Comparison of ENCODE assay signal across 7 mouse cellular contexts in genomic region chr4:34991116-34991515, GRCm38 (mm10).
DNase-seq lines count a peak whose midpoint lies in the region; ATAC-seq and TF ChIP-seq lines count a peak whose summit lies in the region.

No protein-coding gene starts in this region.

- no peak overlapping the region for H3K9ac ChIP-seq in lung, embryonic 14.5 days

- ATAC-seq in lung, embryonic 14.5 days (ENCODE audit: insufficient read depth), result peak; percentile 14; the same call in 1 of the 2 replicates
- ATAC-seq in megakaryocyte-erythroid progenitor cell, adult 5-6 weeks (replicated peaks; ENCODE audit: low FRiP score, low TSS enrichment, poor library complexity, severe bottlenecking), result no peak

- no peak for TF ChIP-seq CTCF in lung, embryonic 14.5 days (IDR thresholded peaks at IDR 0.05; ENCODE audit: low read depth)
- no peak for TF ChIP-seq CTCF in lung, adult 2 months (IDR thresholded peaks at IDR 0.05; ENCODE audit: insufficient read depth, low read length)
- no peak for TF ChIP-seq CTCF in brain, embryonic 14.5 days (IDR thresholded peaks at IDR 0.05; ENCODE audit: borderline replicate concordance, extremely low read depth, insufficient read depth, insufficient read length)

- H3K4me2 ChIP-seq in lung, embryonic 14.5 days, result no peak overlapping the region

- H3K27me3 ChIP-seq in lung, embryonic 14.5 days (ENCODE audit: insufficient read depth, low read length), result no peaks in the 10 kb centered on the region

- H3K4me1 ChIP-seq in lung, embryonic 14.5 days (ENCODE audit: insufficient read depth), result peaks cover 13% of the 10 kb centered on the region; the same call in 1 of the 2 replicates
- H3K4me1 ChIP-seq in lung, adult 2 months (ENCODE audit: control insufficient read depth, insufficient read depth, low read length), result no peaks in the 10 kb centered on the region

- no peaks in the 10 kb centered on the region for H3K36me3 ChIP-seq in lung, embryonic 14.5 days (ENCODE audit: insufficient read depth)

- DNase-seq in lung, embryonic 14.5 days, result peak; percentile 70
- DNase-seq in lung, adult 2 months, result no peak
- peak; percentile 30 for DNase-seq in brain, embryonic 14.5 days (ENCODE audit: low read depth)
- DNase-seq in kidney, adult 18-20 months, result peak; percentile 72
- peak; percentile 39 for DNase-seq in skeletal muscle tissue, adult 2 months (ENCODE audit: low read depth, low spot score)
- DNase-seq in frontal cortex, adult 2 months (ENCODE audit: extremely low spot score in 1 of 2, low spot score in 1 of 2), result no peak

- no peak for TF ChIP-seq POLR2A in lung, adult 2 months (IDR thresholded peaks at IDR 0.05; ENCODE audit: borderline replicate concordance, extremely low read depth, low read depth, low read length)
- TF ChIP-seq POLR2A in brain, embryonic 14.5 days (IDR thresholded peaks at IDR 0.05; ENCODE audit: borderline replicate concordance, extremely low read depth, insufficient read depth, insufficient read length, poor library complexity, severe bottlenecking), result no peak

- H3K27ac ChIP-seq in lung, embryonic 14.5 days (ENCODE audit: low read depth), result peak overlapping the region; percentile 42; the same call in 1 of the 2 replicates

- 32% methylated on average over 10 of the region's 10 CpGs for WGBS in lung, embryonic 14.5 days
- 40% methylated on average over 10 of the region's 10 CpGs for WGBS in lung, adult 2 months

- H3K4me3 ChIP-seq in lung, embryonic 14.5 days (ENCODE audit: low read depth, low read length), result no peak overlapping the region
- H3K4me3 ChIP-seq in lung, adult 2 months (replicated peaks; ENCODE audit: extremely low read depth, low read depth, low read length), result no peak overlapping the region

- no peaks in the 10 kb centered on the region for H3K9me3 ChIP-seq in lung, embryonic 14.5 days (ENCODE audit: low read depth, low read length)

Comparison
In these comparisons a context has a peak if more than half of its experiments do, and no peak if none do; other contexts are left out.
1. DNase-seq: peak in lung, embryonic 14.5 days (single experiment), brain, embryonic 14.5 days (single experiment), kidney, adult 18-20 months (single experiment) and skeletal muscle tissue, adult 2 months (single experiment); none in lung, adult 2 months (single experiment) and frontal cortex, adult 2 months (0 of 2).